Mouse (Mus musculus) cerebellum, adult 11-12 months (tissue): ENCODE measurements around the gene Lrpprc.
"Not testable (repeated sequence)": the region's sequence is repeated elsewhere in the genome, so short reads cannot be mapped to it uniquely, and the experiment has no call there.

Source experiments
- DNase-seq: peaks from one replicate; pipeline ENCODE4 v3.0.0; 2022

Gene Lrpprc

GRCm38 (mm10) chr17:84790447-84791098 lies at the start of gene Lrpprc:
Gene Lrpprc, minus strand, starts transcription at chr17:84790789.
- DNase-seq: peak; percentile 95

GRCm38 (mm10) chr17:84837780-84838179 lies 47.2 kb upstream of the Lrpprc start:
- DNase-seq: peak; percentile 73

- no peak for DNase-seq
Observed at GRCm38 (mm10) chr17:84835249-84835648, 44.7 kb upstream of the Lrpprc start.

GRCm38 (mm10) chr17:84832346-84832745 lies 41.8 kb upstream of the Lrpprc start:
- no peak for DNase-seq

GRCm38 (mm10) chr17:84828301-84828700 lies 37.7 kb upstream of the Lrpprc start:
- DNase-seq: no peak

GRCm38 (mm10) chr17:84820603-84821002 lies 30.0 kb upstream of the Lrpprc start:
- DNase-seq: no peak

GRCm38 (mm10) chr17:84818390-84818789 lies 27.8 kb upstream of the Lrpprc start:
- no peak for DNase-seq

GRCm38 (mm10) chr17:84816014-84816461 lies 25.4 kb upstream of the Lrpprc start:
- DNase-seq: no peak

GRCm38 (mm10) chr17:84814905-84815304 lies 24.3 kb upstream of the Lrpprc start:
- peak; percentile 8 for DNase-seq

GRCm38 (mm10) chr17:84814192-84814591 lies 23.6 kb upstream of the Lrpprc start:
- DNase-seq: not testable (repeated sequence)

- DNase-seq: no peak
Observed at GRCm38 (mm10) chr17:84792006-84792405, 1.4 kb upstream of the Lrpprc start.

- peak; percentile 23 for DNase-seq
Observed at GRCm38 (mm10) chr17:84791156-84791555, 567 bp upstream of the Lrpprc start.

GRCm38 (mm10) chr17:84790043-84790442 lies 546 bp downstream of the Lrpprc start:
- DNase-seq: peak; percentile 65

GRCm38 (mm10) chr17:84788376-84789125 lies 2.0 kb downstream of the Lrpprc start:
- no peak for DNase-seq

- DNase-seq: no peak
Observed at GRCm38 (mm10) chr17:84787477-84787876, 3.1 kb downstream of the Lrpprc start.

- no peak for DNase-seq
Observed at GRCm38 (mm10) chr17:84786911-84787310, 3.7 kb downstream of the Lrpprc start.

GRCm38 (mm10) chr17:84785176-84785575 lies 5.4 kb downstream of the Lrpprc start:
- DNase-seq: no peak

- no peak for DNase-seq
Observed at GRCm38 (mm10) chr17:84783491-84783890, 7.1 kb downstream of the Lrpprc start.

- DNase-seq: no peak
Observed at GRCm38 (mm10) chr17:84780321-84780720, 10.3 kb downstream of the Lrpprc start.

GRCm38 (mm10) chr17:84778477-84778978 lies 12.1 kb downstream of the Lrpprc start:
- DNase-seq: no peak

GRCm38 (mm10) chr17:84776362-84777000 lies 14.1 kb downstream of the Lrpprc start:
- DNase-seq: no peak

GRCm38 (mm10) chr17:84775291-84775690 lies 15.3 kb downstream of the Lrpprc start:
- no peak for DNase-seq

- no peak for DNase-seq
Observed at GRCm38 (mm10) chr17:84771882-84772281, 18.7 kb downstream of the Lrpprc start.

GRCm38 (mm10) chr17:84758971-84759370 lies 31.6 kb downstream of the Lrpprc start:
- no peak for DNase-seq
